Mouse (Mus musculus): ENCODE measurements around the gene Olfr1043. TPM values are rescaled to one million over a fixed set of nuclear protein-coding genes. Genes with fewer than 3 reads are reported as not detected.

Gene Olfr1043
- not detected for polyA plus RNA-seq (2014; fragmentation: Illumina TruSeq; extraction: RNeasy Lipid Tissue Mini Kit (QIAGEN cat#74804); ENCODE audit: low read depth, low replicate concordance)

GRCm38 (mm10) chr2:86167422-86167821, at the start of gene Olfr1043:
Olfr1043 (minus strand) TSS chr2:86167522.

GRCm38 (mm10) chr2:86202909-86203308, 35.6 kb upstream of the Olfr1043 start, which contains the start of gene Olfr1045:
Olfr1045 (minus strand) TSS chr2:86203009.

GRCm38 (mm10) chr2:86185583-86185982, 18.3 kb upstream of the Olfr1043 start, which contains the start of gene Olfr52:
Olfr52 (minus strand) TSS chr2:86185683.

GRCm38 (mm10) chr2:86177720-86178119, 10.4 kb upstream of the Olfr1043 start, which contains the start of gene Olfr1044:
Olfr1044 (minus strand) TSS chr2:86177820.

GRCm38 (mm10) chr2:86161738-86162137, 5.6 kb downstream of the Olfr1043 start, which contains the start of gene Olfr1042:
Olfr1042 (minus strand) TSS chr2:86161838.

GRCm38 (mm10) chr2:86146632-86147031, 20.7 kb downstream of the Olfr1043 start, which contains the start of gene Olfr1040:
Olfr1040 (minus strand) TSS chr2:86146732.

GRCm38 (mm10) chr2:86135828-86136227, 31.5 kb downstream of the Olfr1043 start, which contains the start of gene Olfr1039:
Olfr1039 (minus strand) TSS chr2:86135928.

Other genes starting within 250 kb of the Olfr1043 start
- not detected for gene Olfr1026, start 246.0 kb downstream of the Olfr1043 start, polyA plus RNA-seq (2014; fragmentation: Illumina TruSeq; extraction: RNeasy Lipid Tissue Mini Kit (QIAGEN cat#74804); ENCODE audit: low read depth, low replicate concordance)
- not detected for gene Olfr1028, start 217.1 kb downstream of the Olfr1043 start, polyA plus RNA-seq (2014; fragmentation: Illumina TruSeq; extraction: RNeasy Lipid Tissue Mini Kit (QIAGEN cat#74804); ENCODE audit: low read depth, low replicate concordance)
- gene Olfr1029, start 193.6 kb downstream of the Olfr1043 start, polyA plus RNA-seq (2014; fragmentation: Illumina TruSeq; extraction: RNeasy Lipid Tissue Mini Kit (QIAGEN cat#74804); ENCODE audit: low read depth, low replicate concordance), result 0.13 TPM
- gene Olfr1030, start 188.2 kb downstream of the Olfr1043 start, polyA plus RNA-seq (2014; fragmentation: Illumina TruSeq; extraction: RNeasy Lipid Tissue Mini Kit (QIAGEN cat#74804); ENCODE audit: low read depth, low replicate concordance), result not detected
- gene Olfr1031, start 177.2 kb downstream of the Olfr1043 start, polyA plus RNA-seq (2014; fragmentation: Illumina TruSeq; extraction: RNeasy Lipid Tissue Mini Kit (QIAGEN cat#74804); ENCODE audit: low read depth, low replicate concordance), result not detected
- not detected for gene Olfr1032, start 162.0 kb downstream of the Olfr1043 start, polyA plus RNA-seq (2014; fragmentation: Illumina TruSeq; extraction: RNeasy Lipid Tissue Mini Kit (QIAGEN cat#74804); ENCODE audit: low read depth, low replicate concordance)
- gene Olfr1033, start 146.9 kb downstream of the Olfr1043 start, polyA plus RNA-seq (2014; fragmentation: Illumina TruSeq; extraction: RNeasy Lipid Tissue Mini Kit (QIAGEN cat#74804); ENCODE audit: low read depth, low replicate concordance), result 14.7 TPM
- 5.8 TPM for gene Olfr1034, start 121.7 kb downstream of the Olfr1043 start, polyA plus RNA-seq (2014; fragmentation: Illumina TruSeq; extraction: RNeasy Lipid Tissue Mini Kit (QIAGEN cat#74804); ENCODE audit: low read depth, low replicate concordance)
- gene Olfr1036, start 93.5 kb downstream of the Olfr1043 start, polyA plus RNA-seq (2014; fragmentation: Illumina TruSeq; extraction: RNeasy Lipid Tissue Mini Kit (QIAGEN cat#74804); ENCODE audit: low read depth, low replicate concordance), result not detected
- not detected for gene Olfr1037, start 80.1 kb downstream of the Olfr1043 start, polyA plus RNA-seq (2014; fragmentation: Illumina TruSeq; extraction: RNeasy Lipid Tissue Mini Kit (QIAGEN cat#74804); ENCODE audit: low read depth, low replicate concordance)
- gene Olfr1039, start 31.6 kb downstream of the Olfr1043 start, polyA plus RNA-seq (2014; fragmentation: Illumina TruSeq; extraction: RNeasy Lipid Tissue Mini Kit (QIAGEN cat#74804); ENCODE audit: low read depth, low replicate concordance), result not detected
- not detected for gene Olfr1040, start 20.8 kb downstream of the Olfr1043 start, polyA plus RNA-seq (2014; fragmentation: Illumina TruSeq; extraction: RNeasy Lipid Tissue Mini Kit (QIAGEN cat#74804); ENCODE audit: low read depth, low replicate concordance)
- gene Olfr1042, start 5.7 kb downstream of the Olfr1043 start, polyA plus RNA-seq (2014; fragmentation: Illumina TruSeq; extraction: RNeasy Lipid Tissue Mini Kit (QIAGEN cat#74804); ENCODE audit: low read depth, low replicate concordance), result not detected
- not detected for gene Olfr1044, start 10.3 kb upstream of the Olfr1043 start, polyA plus RNA-seq (2014; fragmentation: Illumina TruSeq; extraction: RNeasy Lipid Tissue Mini Kit (QIAGEN cat#74804); ENCODE audit: low read depth, low replicate concordance)
- not detected for gene Olfr52, start 18.2 kb upstream of the Olfr1043 start, polyA plus RNA-seq (2014; fragmentation: Illumina TruSeq; extraction: RNeasy Lipid Tissue Mini Kit (QIAGEN cat#74804); ENCODE audit: low read depth, low replicate concordance)
- not detected for gene Olfr1045, start 35.5 kb upstream of the Olfr1043 start, polyA plus RNA-seq (2014; fragmentation: Illumina TruSeq; extraction: RNeasy Lipid Tissue Mini Kit (QIAGEN cat#74804); ENCODE audit: low read depth, low replicate concordance)
- gene Olfr1046, start 51.8 kb upstream of the Olfr1043 start, polyA plus RNA-seq (2014; fragmentation: Illumina TruSeq; extraction: RNeasy Lipid Tissue Mini Kit (QIAGEN cat#74804); ENCODE audit: low read depth, low replicate concordance), result not detected
- not detected for gene Olfr1047, start 63.9 kb upstream of the Olfr1043 start, polyA plus RNA-seq (2014; fragmentation: Illumina TruSeq; extraction: RNeasy Lipid Tissue Mini Kit (QIAGEN cat#74804); ENCODE audit: low read depth, low replicate concordance)
- gene Olfr1048, start 72.8 kb upstream of the Olfr1043 start, polyA plus RNA-seq (2014; fragmentation: Illumina TruSeq; extraction: RNeasy Lipid Tissue Mini Kit (QIAGEN cat#74804); ENCODE audit: low read depth, low replicate concordance), result not detected
- not detected for gene Olfr1049, start 90.8 kb upstream of the Olfr1043 start, polyA plus RNA-seq (2014; fragmentation: Illumina TruSeq; extraction: RNeasy Lipid Tissue Mini Kit (QIAGEN cat#74804); ENCODE audit: low read depth, low replicate concordance)
- gene Olfr1051, start 111.6 kb upstream of the Olfr1043 start, polyA plus RNA-seq (2014; fragmentation: Illumina TruSeq; extraction: RNeasy Lipid Tissue Mini Kit (QIAGEN cat#74804); ENCODE audit: low read depth, low replicate concordance), result not detected
- gene Olfr1052, start 124.9 kb upstream of the Olfr1043 start, polyA plus RNA-seq (2014; fragmentation: Illumina TruSeq; extraction: RNeasy Lipid Tissue Mini Kit (QIAGEN cat#74804); ENCODE audit: low read depth, low replicate concordance), result not detected
- not detected for gene Olfr1053, start 147.8 kb upstream of the Olfr1043 start, polyA plus RNA-seq (2014; fragmentation: Illumina TruSeq; extraction: RNeasy Lipid Tissue Mini Kit (QIAGEN cat#74804); ENCODE audit: low read depth, low replicate concordance)
- not detected for gene Olfr1054, start 167.9 kb upstream of the Olfr1043 start, polyA plus RNA-seq (2014; fragmentation: Illumina TruSeq; extraction: RNeasy Lipid Tissue Mini Kit (QIAGEN cat#74804); ENCODE audit: low read depth, low replicate concordance)
- not detected for gene Olfr1055, start 182.8 kb upstream of the Olfr1043 start, polyA plus RNA-seq (2014; fragmentation: Illumina TruSeq; extraction: RNeasy Lipid Tissue Mini Kit (QIAGEN cat#74804); ENCODE audit: low read depth, low replicate concordance)
- not detected for gene Olfr1056, start 194.9 kb upstream of the Olfr1043 start, polyA plus RNA-seq (2014; fragmentation: Illumina TruSeq; extraction: RNeasy Lipid Tissue Mini Kit (QIAGEN cat#74804); ENCODE audit: low read depth, low replicate concordance)
- not detected for gene Olfr1057, start 210.9 kb upstream of the Olfr1043 start, polyA plus RNA-seq (2014; fragmentation: Illumina TruSeq; extraction: RNeasy Lipid Tissue Mini Kit (QIAGEN cat#74804); ENCODE audit: low read depth, low replicate concordance)
- gene Olfr1058, start 221.0 kb upstream of the Olfr1043 start, polyA plus RNA-seq (2014; fragmentation: Illumina TruSeq; extraction: RNeasy Lipid Tissue Mini Kit (QIAGEN cat#74804); ENCODE audit: low read depth, low replicate concordance), result not detected
- gene Olfr1061, start 246.5 kb upstream of the Olfr1043 start, polyA plus RNA-seq (2014; fragmentation: Illumina TruSeq; extraction: RNeasy Lipid Tissue Mini Kit (QIAGEN cat#74804); ENCODE audit: low read depth, low replicate concordance), result not detected

Measured in liver, adult 10 weeks (tissue).